Mouse (Mus musculus) E14TG2a.4 (cell line): Measurements from ENCODE around the gene Card11.

Source experiments
- H3K27me3 ChIP-seq: 2 replicates; pipeline ENCODE4 v1.6.1; 2014; ENCODE audit warnings: low read length, control low read depth; ENCODE audit not compliant: insufficient read depth
- H3K36me3 ChIP-seq: 2 replicates; pipeline ENCODE4 v1.6.1; 2014; ENCODE audit warnings: low read length, control low read depth; ENCODE audit not compliant: insufficient read depth
- H3K4me1 ChIP-seq: replicated peaks from 2 replicates; pipeline ENCODE4 v1.6.1; 2014; ENCODE audit warnings: low read depth, low read length, control low read depth
- H3K4me3 ChIP-seq: replicated peaks from 2 replicates; pipeline ENCODE4 v1.5.1; 2014; ENCODE audit warnings: mild to moderate bottlenecking, low read length
- H3K9me3 ChIP-seq: 2 replicates; pipeline ENCODE4 v1.6.1; 2014; ENCODE audit warnings: low read length, control low read depth
- CTCF ChIP-seq: conservative IDR thresholded peaks from 2 replicates; pipeline ENCODE4 v1.5.1; 2014; ENCODE audit warnings: low read length
- NANOG ChIP-seq: IDR thresholded peaks from 2 replicates; pipeline ENCODE4 v1.6.1; 2014; ENCODE audit warnings: borderline replicate concordance, low read length, mixed read lengths
- POU5F1 ChIP-seq: IDR thresholded peaks from 2 replicates; pipeline ENCODE4 v1.6.1; 2014; ENCODE audit warnings: low read length, borderline replicate concordance

Card11 gene

DNA sequence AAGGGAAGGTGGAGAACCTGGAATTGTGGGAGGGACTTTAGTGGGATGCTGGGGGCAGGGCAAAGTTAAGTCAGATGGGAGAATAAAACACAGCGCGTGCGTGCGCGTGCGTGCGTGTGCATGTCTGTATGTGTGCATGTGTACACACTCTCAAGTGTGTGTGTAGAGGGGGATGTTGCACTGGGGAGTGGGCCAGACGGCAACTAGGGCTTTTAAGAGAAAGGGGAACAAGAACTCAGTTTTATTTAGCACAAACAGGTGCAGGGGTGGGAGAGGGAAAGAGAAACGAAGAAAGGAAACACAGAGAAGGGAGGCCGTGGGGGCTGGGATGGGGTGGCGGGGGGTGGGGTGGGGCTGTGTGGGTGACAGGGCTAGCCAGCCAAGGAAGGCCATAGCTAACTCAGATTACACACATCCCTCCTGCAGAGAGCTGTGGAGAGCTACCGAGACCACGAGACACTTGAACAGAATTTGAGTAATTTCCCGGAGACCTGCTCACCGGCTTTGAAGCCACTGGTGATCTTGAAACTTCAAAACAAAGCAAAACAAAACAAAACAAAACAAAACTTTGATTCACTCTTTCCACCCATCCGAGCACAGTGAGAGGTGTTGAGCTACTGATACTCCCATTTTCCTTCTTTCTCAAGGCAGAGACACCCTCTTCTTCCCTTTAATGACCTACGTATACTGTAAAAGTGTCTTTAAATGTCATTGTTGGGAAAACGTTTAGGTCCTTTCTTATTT, 55.8 kb downstream of the Card11 start:
- Histone ChIP-seq H3K9me3 (peaks cover 7% of the 10 kb centered on the region), H3K36me3 (no peaks in the 10 kb centered on the region), H3K27me3 (peaks cover 9% of the 10 kb centered on the region), H3K4me3 (no peak overlapping the region), H3K4me1 (no peaks in the 10 kb centered on the region)
- TF ChIP-seq NANOG, result no peak
- TF ChIP-seq POU5F1, result no peak
- no peak for TF ChIP-seq CTCF

DNA sequence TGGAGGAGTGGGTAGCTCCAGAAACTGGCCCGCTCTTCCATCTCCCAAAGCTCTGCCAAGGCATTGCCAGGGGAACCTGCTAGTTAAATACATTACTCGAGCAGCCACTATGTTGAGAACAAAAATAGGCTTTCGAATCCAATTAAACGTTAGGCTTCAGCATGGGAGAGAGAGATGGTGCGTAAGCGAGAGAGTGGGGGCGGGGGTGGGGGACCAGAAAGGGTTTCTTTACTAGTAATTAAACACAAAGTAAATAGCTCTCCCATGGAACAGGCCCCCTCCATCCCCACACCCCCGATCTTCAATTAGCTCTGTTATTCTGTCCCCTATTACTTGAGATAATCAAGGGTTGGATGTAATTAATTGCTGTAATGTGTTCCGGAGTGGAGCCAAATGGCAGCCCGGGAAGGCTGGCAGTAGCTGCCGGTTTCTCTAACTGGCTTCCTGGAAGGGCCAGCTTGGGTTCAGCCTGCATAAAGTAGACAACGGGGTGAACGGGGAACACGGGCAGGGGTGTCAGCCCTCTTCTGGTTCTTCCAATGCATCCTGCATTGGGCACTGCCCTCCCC, 59.4 kb downstream of the Card11 start:
- TF ChIP-seq POU5F1 (no peak), CTCF (no peak), NANOG (no peak)
- Histone ChIP-seq H3K4me1 (no peaks in the 10 kb centered on the region), H3K36me3 (no peaks in the 10 kb centered on the region), H3K4me3 (no peak overlapping the region), H3K9me3 (peaks cover 12% of the 10 kb centered on the region), H3K27me3 (peaks cover 24% of the 10 kb centered on the region)

DNA sequence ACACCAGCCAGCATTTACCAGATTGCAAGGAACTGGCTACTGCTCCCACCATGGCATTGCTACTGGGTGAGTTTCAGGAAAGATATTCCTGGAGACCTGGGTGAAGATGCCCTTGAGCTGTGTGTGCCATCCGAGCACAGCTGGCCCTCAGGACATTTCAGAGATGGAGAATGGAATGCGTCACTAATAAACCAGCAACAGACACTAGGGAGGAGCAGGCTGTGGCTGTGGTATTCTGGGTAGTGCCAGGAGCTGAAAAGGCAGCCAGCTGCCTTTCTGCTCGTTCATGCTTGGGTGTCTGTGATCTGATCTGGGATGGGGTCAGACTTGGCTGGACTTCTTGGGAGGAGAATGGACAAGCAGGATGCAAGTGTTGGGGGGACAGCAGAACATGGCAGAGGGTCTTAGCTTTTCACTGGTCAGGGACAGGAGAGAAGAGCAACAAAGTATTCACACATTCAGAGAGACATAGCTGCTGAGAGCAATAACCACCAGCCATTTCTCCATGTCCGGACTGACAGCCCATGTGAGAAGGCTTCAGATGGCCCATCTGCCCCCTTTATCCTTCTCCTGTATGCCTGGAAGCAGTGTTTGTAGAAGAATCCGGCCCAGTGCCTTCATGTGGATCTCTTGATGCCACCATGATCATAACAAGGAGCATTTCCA, 60.0 kb downstream of the Card11 start:
- Histone ChIP-seq H3K36me3 (no peaks in the 10 kb centered on the region), H3K4me1 (no peaks in the 10 kb centered on the region), H3K9me3 (peaks cover 12% of the 10 kb centered on the region), H3K4me3 (no peak overlapping the region), H3K27me3 (peaks cover 24% of the 10 kb centered on the region)
- TF ChIP-seq NANOG (no peak), POU5F1 (no peak), CTCF (no peak)

DNA sequence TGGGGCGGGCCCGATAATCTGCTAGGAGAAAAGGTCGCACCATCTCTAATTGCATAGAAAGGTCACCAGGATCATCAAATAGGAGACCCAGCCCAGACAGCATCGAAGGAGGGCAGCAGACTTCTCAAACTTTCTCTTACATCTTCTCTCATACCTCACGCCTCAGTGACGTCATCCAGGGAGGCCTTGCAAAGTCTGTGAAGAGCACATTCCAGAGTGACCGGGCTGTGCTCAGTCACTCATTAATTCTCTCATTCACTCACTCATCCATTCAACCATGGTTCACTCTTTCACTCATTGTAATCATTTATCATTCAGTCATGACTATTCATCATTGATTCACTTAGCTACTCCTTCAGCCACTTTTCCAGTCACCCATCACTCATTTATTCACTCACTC, 63.6 kb downstream of the Card11 start:
- no peaks in the 10 kb centered on the region for H3K4me1 ChIP-seq
- TF ChIP-seq POU5F1 (no peak), NANOG (no peak), CTCF (no peak)
- no peak overlapping the region for H3K4me3 ChIP-seq
- no peaks in the 10 kb centered on the region for H3K36me3 ChIP-seq
- peaks cover 24% of the 10 kb centered on the region for H3K27me3 ChIP-seq
- H3K9me3 ChIP-seq, result peaks cover 8% of the 10 kb centered on the region

DNA sequence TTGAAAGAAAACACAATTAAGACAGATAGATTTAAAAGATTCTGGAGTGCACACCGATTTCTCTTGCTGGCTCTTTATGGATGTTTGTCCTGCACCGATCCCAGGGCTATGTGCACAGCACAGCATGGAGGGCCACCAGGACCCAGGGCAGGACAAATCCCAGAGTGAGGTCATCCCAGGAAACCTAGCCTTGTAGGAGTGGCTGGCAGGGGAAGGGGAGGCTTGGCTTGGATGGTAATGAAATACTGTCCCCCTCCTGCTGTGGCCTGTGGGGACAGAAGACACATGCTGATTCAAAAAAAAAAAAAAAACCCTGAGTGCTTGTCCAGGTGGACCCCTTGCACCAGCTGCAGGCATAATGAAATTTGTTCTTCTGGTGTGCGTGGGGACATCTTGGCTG, 64.5 kb downstream of the Card11 start:
- H3K36me3 ChIP-seq, result no peaks in the 10 kb centered on the region
- no peak overlapping the region for H3K4me3 ChIP-seq
- no peaks in the 10 kb centered on the region for H3K4me1 ChIP-seq
- no peak for TF ChIP-seq NANOG
- TF ChIP-seq CTCF, result no peak
- TF ChIP-seq POU5F1, result no peak
- peaks cover 24% of the 10 kb centered on the region for H3K27me3 ChIP-seq
- H3K9me3 ChIP-seq, result peaks cover 8% of the 10 kb centered on the region

DNA sequence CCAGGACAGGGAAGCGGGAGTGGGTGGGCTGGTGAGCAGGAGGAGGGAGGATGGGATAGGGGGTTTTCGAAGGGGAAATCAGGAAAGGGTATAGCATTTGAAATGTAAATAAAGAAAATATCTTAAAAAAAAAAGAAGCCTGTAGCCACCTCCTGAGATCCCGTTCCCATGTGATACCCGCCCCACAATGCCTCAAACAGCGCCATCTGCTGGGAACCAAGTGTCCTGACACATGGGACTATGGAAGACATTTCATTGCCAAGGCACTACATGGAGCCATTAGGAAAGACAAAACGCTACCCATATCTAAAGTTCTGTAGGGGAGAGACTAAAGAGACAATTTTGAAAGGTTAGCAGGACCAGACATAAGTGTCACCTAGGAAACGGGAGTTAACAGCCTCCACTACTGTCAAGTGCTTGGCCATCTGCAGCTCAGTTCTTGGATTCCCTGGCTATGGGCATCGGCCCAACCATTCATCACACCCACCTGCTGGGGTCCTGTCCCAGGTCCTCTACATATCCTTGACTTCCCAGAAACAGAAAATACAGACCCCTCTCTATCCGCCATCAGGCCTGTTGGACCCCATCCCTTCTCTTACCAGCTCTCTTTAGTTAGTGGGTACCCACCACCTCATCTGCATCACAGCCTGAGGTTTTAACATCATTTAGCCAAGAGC, 65.6 kb downstream of the Card11 start:
- Histone ChIP-seq H3K9me3 (peaks cover 8% of the 10 kb centered on the region), H3K4me3 (no peak overlapping the region), H3K27me3 (peaks cover 16% of the 10 kb centered on the region), H3K4me1 (no peaks in the 10 kb centered on the region), H3K36me3 (no peaks in the 10 kb centered on the region)
- peak; percentile 56 for TF ChIP-seq CTCF
- TF ChIP-seq NANOG, result no peak
- TF ChIP-seq POU5F1, result no peak

DNA sequence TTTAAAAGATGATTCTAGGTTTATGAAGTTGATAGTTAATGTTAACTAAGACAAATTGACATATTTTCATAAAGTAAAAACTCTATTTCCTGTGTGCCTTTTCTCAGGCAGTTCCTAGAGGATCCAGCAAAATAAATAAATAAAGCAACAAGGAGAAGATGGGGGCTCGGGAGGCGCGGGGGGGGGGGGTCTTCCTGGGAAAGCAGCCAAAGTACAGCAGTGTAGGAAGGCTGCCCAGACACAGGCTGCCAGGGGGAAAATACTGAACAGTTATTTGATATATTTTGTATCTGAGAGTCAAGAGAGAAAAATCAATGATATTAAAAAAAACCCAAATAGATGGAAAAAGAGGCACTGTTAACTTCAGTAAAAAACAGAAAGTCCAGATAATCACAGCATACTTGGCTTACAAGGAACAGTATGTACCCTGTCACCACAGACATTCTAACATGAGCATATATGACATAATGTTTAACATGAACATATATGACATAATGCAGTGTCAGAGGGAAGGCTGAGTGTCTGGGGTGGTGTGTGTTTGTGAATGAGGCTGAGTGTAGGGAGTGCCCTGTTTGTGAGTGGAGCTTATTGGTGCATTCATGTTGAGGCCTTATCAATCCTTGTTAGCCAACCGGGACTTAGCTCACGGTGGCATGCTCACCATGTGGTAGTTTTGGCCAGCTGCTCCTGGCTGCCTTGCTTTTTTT, 68.7 kb downstream of the Card11 start:
- TF ChIP-seq POU5F1, result no peak
- TF ChIP-seq CTCF, result no peak
- TF ChIP-seq NANOG, result no peak
- H3K4me1 ChIP-seq, result no peaks in the 10 kb centered on the region
- H3K36me3 ChIP-seq, result no peaks in the 10 kb centered on the region
- H3K9me3 ChIP-seq, result peaks cover 6% of the 10 kb centered on the region
- H3K4me3 ChIP-seq, result no peak overlapping the region
- no peaks in the 10 kb centered on the region for H3K27me3 ChIP-seq
